Comparison of ENCODE assay signal across 8 mouse cellular contexts in genomic region chr11:106996492-106996891, GRCm38 (mm10). TPM values are rescaled to one million over a fixed set of nuclear protein-coding genes. Genes with fewer than 3 reads are reported as not detected.
ATAC-seq and TF ChIP-seq lines count a peak whose summit lies in the region.
"Not testable (repeated sequence)": the region's sequence is repeated elsewhere in the genome, so short reads cannot be mapped to it uniquely, and the experiment has no call there.

No protein-coding gene starts in this region.

- H3K4me3 ChIP-seq in C2C12 (ENCODE audit: insufficient read depth, poor library complexity, severe bottlenecking) = peak overlapping the region; percentile 84
- not testable (repeated sequence) for H3K4me3 ChIP-seq in embryonic facial prominence, embryonic 12.5 days; neural tube, embryonic 12.5 days
- peak overlapping the region; percentile 99 for H3K4me3 ChIP-seq in forebrain, embryonic 12.5 days (replicated peaks)
- peak overlapping the region; percentile 91; the same call in 1 of the 2 replicates for H3K4me3 ChIP-seq in heart, embryonic 13.5 days
- 0 out of 2 replicates have a peak overlapping the region, but pooled peaks have one; percentile 91 for H3K4me3 ChIP-seq in kidney, embryonic 14.5 days (ENCODE audit: low read length)
- peak overlapping the region; percentile 85 for H3K4me3 ChIP-seq in liver, embryonic 12.5 days
- peak overlapping the region; percentile 99; the same call in 1 of the 2 replicates for H3K4me3 ChIP-seq in lung, embryonic 15.5 days

- peaks cover 75% of the 10 kb centered on the region for H3K79me2 ChIP-seq in C2C12 (ENCODE audit: control insufficient read depth, insufficient read depth)

- H3K4me2 ChIP-seq in embryonic facial prominence, embryonic 12.5 days (replicated peaks) = peak overlapping the region; percentile 63
- peak overlapping the region; percentile 60 for H3K4me2 ChIP-seq in forebrain, embryonic 12.5 days
- H3K4me2 ChIP-seq in heart, embryonic 13.5 days = peak overlapping the region; percentile 76
- peak overlapping the region; percentile 47 for H3K4me2 ChIP-seq in kidney, embryonic 14.5 days (replicated peaks; ENCODE audit: low read depth, low read length)
- peak overlapping the region; percentile 71 for H3K4me2 ChIP-seq in liver, embryonic 12.5 days
- peak overlapping the region; percentile 58 for H3K4me2 ChIP-seq in lung, embryonic 15.5 days
- H3K4me2 ChIP-seq in neural tube, embryonic 12.5 days (replicated peaks) = 0 out of 2 replicates have a peak overlapping the region, but pooled peaks have one; percentile 69

- 94% methylated on average over 7 of the region's 7 CpGs for WGBS in embryonic facial prominence, embryonic 12.5 days
- 98% methylated on average over 7 of the region's 7 CpGs for WGBS in forebrain, embryonic 12.5 days
- 90% methylated on average over 7 of the region's 7 CpGs for WGBS in heart, embryonic 13.5 days
- 94% methylated on average over 7 of the region's 7 CpGs for WGBS in kidney, embryonic 14.5 days
- 68% methylated on average over 7 of the region's 7 CpGs for WGBS in liver, embryonic 12.5 days (ENCODE audit: insufficient replicate concordance)
- WGBS in lung, embryonic 15.5 days = 88% methylated on average over 7 of the region's 7 CpGs
- 95% methylated on average over 7 of the region's 7 CpGs for WGBS in neural tube, embryonic 12.5 days

- H3K4me1 ChIP-seq in embryonic facial prominence, embryonic 12.5 days; kidney, embryonic 14.5 days (ENCODE audit: control insufficient read depth, insufficient read depth, low read length); neural tube, embryonic 12.5 days: not testable (repeated sequence)
- H3K4me1 ChIP-seq in forebrain, embryonic 12.5 days = peaks cover 26% of the 10 kb centered on the region
- H3K4me1 ChIP-seq in heart, embryonic 13.5 days = peaks cover 45% of the 10 kb centered on the region
- peaks cover 45% of the 10 kb centered on the region for H3K4me1 ChIP-seq in liver, embryonic 12.5 days
- peaks cover 33% of the 10 kb centered on the region for H3K4me1 ChIP-seq in lung, embryonic 15.5 days

- H3K79me3 ChIP-seq in C2C12 (ENCODE audit: low read depth) = peaks cover 63% of the 10 kb centered on the region

- H3ac ChIP-seq in C2C12 (ENCODE audit: control insufficient read depth, insufficient read length, low read depth) = not testable (repeated sequence)

- H3K27me3 ChIP-seq in C2C12 (ENCODE audit: control insufficient read depth, insufficient read depth, insufficient read length); embryonic facial prominence, embryonic 12.5 days; forebrain, embryonic 12.5 days; heart, embryonic 13.5 days (replicated peaks); kidney, embryonic 14.5 days (ENCODE audit: control insufficient read depth, insufficient read depth, low read length); liver, embryonic 12.5 days (replicated peaks); lung, embryonic 15.5 days; neural tube, embryonic 12.5 days (replicated peaks): not testable (repeated sequence)

- not testable (repeated sequence) for H3K9ac ChIP-seq in embryonic facial prominence, embryonic 12.5 days; kidney, embryonic 14.5 days (ENCODE audit: low read depth, low read length); lung, embryonic 15.5 days; neural tube, embryonic 12.5 days
- H3K9ac ChIP-seq in forebrain, embryonic 12.5 days = 0 out of 2 replicates have a peak overlapping the region, but pooled peaks have one; percentile 25
- peak overlapping the region; percentile 95 for H3K9ac ChIP-seq in heart, embryonic 13.5 days
- peak overlapping the region; percentile 94 for H3K9ac ChIP-seq in liver, embryonic 12.5 days

- H3K36me3 ChIP-seq in C2C12 (ENCODE audit: control insufficient read depth, insufficient read depth) = peaks cover 67% of the 10 kb centered on the region
- peaks cover 45% of the 10 kb centered on the region for H3K36me3 ChIP-seq in embryonic facial prominence, embryonic 12.5 days
- H3K36me3 ChIP-seq in forebrain, embryonic 12.5 days (replicated peaks) = peaks cover 55% of the 10 kb centered on the region
- peaks cover 58% of the 10 kb centered on the region for H3K36me3 ChIP-seq in heart, embryonic 13.5 days
- peaks cover 57% of the 10 kb centered on the region for H3K36me3 ChIP-seq in kidney, embryonic 14.5 days (ENCODE audit: control insufficient read depth, insufficient read depth, low read length)
- H3K36me3 ChIP-seq in liver, embryonic 12.5 days = peaks cover 59% of the 10 kb centered on the region
- peaks cover 44% of the 10 kb centered on the region for H3K36me3 ChIP-seq in lung, embryonic 15.5 days
- H3K36me3 ChIP-seq in neural tube, embryonic 12.5 days = peaks cover 52% of the 10 kb centered on the region

- not testable (repeated sequence) for TF ChIP-seq CTCF in C2C12 (IDR thresholded peaks at IDR 0.05; ENCODE audit: control insufficient read depth, insufficient read depth, insufficient read length)

- H3K27ac ChIP-seq in embryonic facial prominence, embryonic 12.5 days; forebrain, embryonic 12.5 days; heart, embryonic 13.5 days (replicated peaks); kidney, embryonic 14.5 days (ENCODE audit: low read depth, low read length); lung, embryonic 15.5 days; neural tube, embryonic 12.5 days: not testable (repeated sequence)
- 0 out of 2 replicates have a peak overlapping the region, but pooled peaks have one; percentile 10 for H3K27ac ChIP-seq in liver, embryonic 12.5 days

- not testable (repeated sequence) for H3K9me3 ChIP-seq in embryonic facial prominence, embryonic 12.5 days; forebrain, embryonic 12.5 days; heart, embryonic 13.5 days; kidney, embryonic 14.5 days (ENCODE audit: control insufficient read depth, low read length); liver, embryonic 12.5 days (replicated peaks); lung, embryonic 15.5 days; neural tube, embryonic 12.5 days

- ATAC-seq in embryonic facial prominence, embryonic 12.5 days (ENCODE audit: insufficient number of reproducible peaks, insufficient read depth, low FRiP score, low TSS enrichment); forebrain, embryonic 12.5 days (ENCODE audit: low FRiP score); heart, embryonic 13.5 days (ENCODE audit: extremely low read depth, insufficient number of reproducible peaks, low FRiP score, low TSS enrichment); kidney, embryonic 14.5 days (ENCODE audit: low FRiP score, low TSS enrichment); liver, embryonic 12.5 days; lung, embryonic 15.5 days (ENCODE audit: borderline replicate concordance, extremely low read depth, low FRiP score, low TSS enrichment); neural tube, embryonic 12.5 days (ENCODE audit: low FRiP score, low read depth): not testable (repeated sequence)

RNA-seq across cellular contexts. Expression of gene Kpna2, which starts 2.8 kb away (rescaled TPM):
- polyA plus RNA-seq in C2C12 (2012; fragmentation: generic; extraction: Trizol) = 50.9 TPM
- polyA plus RNA-seq in embryonic facial prominence, embryonic 12.5 days (2016; fragmentation: Nextera tagmentation; extraction: Ambion mirVana) = 417 and 444 TPM in 2 replicates
- polyA plus RNA-seq in forebrain, embryonic 12.5 days (2016; fragmentation: Nextera tagmentation; extraction: Ambion mirVana) = 567 and 599 TPM in 2 replicates
- 281 and 299 TPM in 2 replicates for polyA plus RNA-seq in heart, embryonic 13.5 days (2015; fragmentation: Nextera tagmentation; extraction: Ambion mirVana)
- polyA plus RNA-seq in kidney, embryonic 14.5 days (2014; fragmentation: Nextera tagmentation; extraction: Ambion mirVana) = 403 and 460 TPM in 2 replicates
- 360 and 381 TPM in 2 replicates for polyA plus RNA-seq in liver, embryonic 12.5 days (2016; fragmentation: Nextera tagmentation; extraction: Ambion mirVana)
- polyA plus RNA-seq in lung, embryonic 15.5 days (2015; fragmentation: Nextera tagmentation; extraction: Ambion mirVana) = 534 and 547 TPM in 2 replicates
- 382 and 392 TPM in 2 replicates for polyA plus RNA-seq in neural tube, embryonic 12.5 days (2016; fragmentation: Nextera tagmentation; extraction: Ambion mirVana)

RNA-seq across cellular contexts. Expression of gene 1810010H24Rik, which starts 29.0 kb away (rescaled TPM):
- polyA plus RNA-seq in C2C12 (2012; fragmentation: generic; extraction: Trizol) = 0.47 TPM
- polyA plus RNA-seq in embryonic facial prominence, embryonic 12.5 days (2016; fragmentation: Nextera tagmentation; extraction: Ambion mirVana) = 1.6 and 2.3 TPM in 2 replicates
- 2.4 and 3.1 TPM in 2 replicates for polyA plus RNA-seq in forebrain, embryonic 12.5 days (2016; fragmentation: Nextera tagmentation; extraction: Ambion mirVana)
- polyA plus RNA-seq in heart, embryonic 13.5 days (2015; fragmentation: Nextera tagmentation; extraction: Ambion mirVana) = 1.9 and 2.0 TPM in 2 replicates
- polyA plus RNA-seq in kidney, embryonic 14.5 days (2014; fragmentation: Nextera tagmentation; extraction: Ambion mirVana) = 3.1 and 3.4 TPM in 2 replicates
- polyA plus RNA-seq in liver, embryonic 12.5 days (2016; fragmentation: Nextera tagmentation; extraction: Ambion mirVana) = 1.5 and 2.0 TPM in 2 replicates
- 8.8 and 10.0 TPM in 2 replicates for polyA plus RNA-seq in lung, embryonic 15.5 days (2015; fragmentation: Nextera tagmentation; extraction: Ambion mirVana)
- 5.2 and 5.5 TPM in 2 replicates for polyA plus RNA-seq in neural tube, embryonic 12.5 days (2016; fragmentation: Nextera tagmentation; extraction: Ambion mirVana)
